Mouse (Mus musculus) thymus, adult 2 months (tissue): ENCODE measurements around the gene Gm14137. TPM values are rescaled to one million over a fixed set of nuclear protein-coding genes. Genes with fewer than 3 reads are reported as not detected.

Source experiments
- DNase-seq: peaks from one replicate; pipeline ENCODE4 v3.0.0; 2021
- H3K27ac ChIP-seq: fragments of 200-500 bp; 2 replicates; pipeline ENCODE4 v1.5.1; 2012; ENCODE audit warnings: low read length, control low read depth; ENCODE audit not compliant: control insufficient read depth, insufficient read depth
- H3K27me3 ChIP-seq: fragments of 200-500 bp; 2 replicates; pipeline ENCODE4 v1.6.1; 2012; ENCODE audit warnings: mild to moderate bottlenecking, low read length, moderate library complexity, mixed read lengths; ENCODE audit not compliant: control insufficient read depth, insufficient read depth
- H3K36me3 ChIP-seq: fragments of 200-500 bp; 2 replicates; pipeline ENCODE4 v1.6.1; 2012; ENCODE audit warnings: mild to moderate bottlenecking, low read length, moderate library complexity; ENCODE audit not compliant: control insufficient read depth, insufficient read depth
- H3K4me1 ChIP-seq: fragments of 200-500 bp; replicated peaks from 2 replicates; pipeline ENCODE4 v1.6.1; 2012; ENCODE audit warnings: low read length; ENCODE audit not compliant: control insufficient read depth, insufficient read depth
- H3K4me3 ChIP-seq: fragments of 200-500 bp; 2 replicates; pipeline ENCODE4 v1.5.1; 2012; ENCODE audit warnings: mild to moderate bottlenecking, low read length, control low read depth, moderate library complexity; ENCODE audit not compliant: control insufficient read depth, insufficient read depth
- CTCF ChIP-seq: fragments of 200-500 bp; IDR thresholded peaks from 2 replicates; pipeline ENCODE4 v1.5.1; 2012; ENCODE audit warnings: mild to moderate bottlenecking, control low read depth, low read length, moderate library complexity, borderline replicate concordance; ENCODE audit not compliant: control insufficient read depth, poor library complexity, insufficient read depth; ENCODE audit errors: extremely low read depth
- POLR2A ChIP-seq: fragments of 200-500 bp; IDR thresholded peaks from 2 replicates; pipeline ENCODE4 v1.6.1; 2012; ENCODE audit warnings: mild to moderate bottlenecking, low read length, control low read depth, moderate library complexity; ENCODE audit not compliant: control insufficient read depth, poor library complexity, insufficient read depth; ENCODE audit errors: extremely low read depth
- WGBS: fragments of 180-500 bp; shearing (Covaris S2); methylation state at CpG from one replicate; pipeline ENCODE4 v1.1.7; 2018; 5-methylcytosine and 5-hydroxymethylcytosine counted together
- polyA plus RNA-seq: library from polyadenylated mRNA; depleted of rRNA; stranded (reverse); fragments of >200 nt; gene quantifications from 2 replicates; pipeline ENCODE4 v1.2.3, GENCODE M21; 2012; rRNA removed

Gm14137 gene
- polyA plus RNA-seq, 1 experiment: 0.70 TPM

DNA sequence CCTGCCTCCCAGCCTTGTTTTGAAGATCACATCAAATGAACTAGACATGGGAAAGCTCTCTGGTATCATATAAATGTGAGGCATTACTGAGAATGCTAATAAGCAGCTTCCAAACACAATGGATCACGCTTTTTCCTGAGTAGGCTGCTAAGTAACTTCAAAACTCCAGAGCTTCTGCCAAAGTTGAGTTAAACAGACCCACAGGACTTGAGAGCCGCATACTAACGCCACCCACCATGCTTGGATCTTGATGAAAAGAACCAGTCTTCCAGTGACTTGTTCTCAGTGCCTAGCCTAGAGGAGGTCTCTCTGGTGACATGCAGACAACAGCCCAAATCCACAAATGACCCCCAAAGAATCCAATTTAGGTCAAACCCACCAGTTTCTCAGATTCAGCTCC lies 24.6 kb downstream of the Gm14137 start:
- 95% methylated on average over 3 of the region's 3 CpGs for WGBS
- no peak overlapping the region for H3K4me3 ChIP-seq
- H3K4me1 ChIP-seq: peaks cover 5% of the 10 kb centered on the region
- no peaks in the 10 kb centered on the region for H3K27me3 ChIP-seq
- DNase-seq: no peak
- no peaks in the 10 kb centered on the region for H3K36me3 ChIP-seq
- TF ChIP-seq CTCF (no peak), POLR2A (no peak)
- no peak overlapping the region for H3K27ac ChIP-seq

DNA sequence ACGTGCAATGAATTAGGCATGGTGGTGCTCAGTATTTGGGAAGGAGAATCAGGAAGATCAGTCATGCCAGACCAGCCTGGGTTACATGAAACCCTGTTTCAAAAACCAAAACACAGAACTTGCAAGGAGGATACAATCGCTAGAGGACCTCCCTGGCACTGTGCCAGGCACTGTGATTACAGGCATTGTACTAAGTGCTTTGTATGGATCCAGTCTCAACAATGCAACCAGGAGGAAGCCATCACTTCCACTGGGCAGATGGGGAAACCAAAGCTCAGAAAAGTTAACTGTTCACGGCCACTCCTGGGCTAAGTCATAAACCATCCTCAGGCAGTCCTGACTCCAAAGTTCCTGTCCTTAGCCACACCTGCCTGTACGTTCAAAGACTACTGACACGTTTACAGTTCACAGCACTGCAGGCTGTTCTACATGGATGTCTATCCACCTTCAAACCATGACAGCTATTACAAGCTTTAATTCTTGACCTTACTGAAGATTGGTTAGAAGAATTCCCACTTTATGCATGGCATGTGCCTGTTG lies 28.7 kb downstream of the Gm14137 start:
- DNase-seq: no peak
- H3K27ac ChIP-seq: no peak overlapping the region
- 83% methylated on average over 5 of the region's 5 CpGs for WGBS

DNA sequence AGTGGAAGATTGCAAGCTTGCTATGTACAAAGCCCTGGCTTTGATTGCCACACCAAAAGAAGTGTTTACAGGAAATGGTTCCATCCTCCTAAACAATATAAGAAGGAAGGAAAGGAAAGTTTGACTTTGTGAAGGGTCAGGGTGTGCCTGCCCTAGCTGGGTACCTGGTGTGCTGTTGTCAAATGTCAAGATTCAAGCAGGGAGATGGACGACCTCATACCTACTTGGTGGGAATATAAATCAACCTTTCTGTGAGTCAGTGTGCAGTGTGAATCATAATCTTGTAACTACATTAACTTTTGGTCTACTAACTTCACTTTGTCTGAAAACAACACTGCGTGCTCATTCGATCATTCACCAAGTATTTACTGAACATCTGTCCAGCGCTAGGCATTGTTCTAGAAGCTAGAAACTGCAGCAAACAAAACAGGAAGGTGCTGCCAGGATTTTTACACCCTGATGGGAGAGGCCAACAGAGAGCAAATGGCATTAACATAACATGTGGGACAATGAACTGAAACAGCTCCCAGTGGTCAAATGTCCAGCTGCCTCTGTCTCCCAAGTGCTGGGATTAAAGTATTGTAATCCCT lies 29.7 kb downstream of the Gm14137 start:
- TF ChIP-seq CTCF (no peak), POLR2A (no peak)
- no peak overlapping the region for H3K27ac ChIP-seq

More for the DNA sequence above, 28.7 kb downstream of the Gm14137 start:
- H3K4me3 ChIP-seq: no peak overlapping the region
- TF ChIP-seq CTCF (no peak), POLR2A (no peak)
- H3K27me3 ChIP-seq: no peaks in the 10 kb centered on the region
- peaks cover 2% of the 10 kb centered on the region for H3K4me1 ChIP-seq
- H3K36me3 ChIP-seq: no peaks in the 10 kb centered on the region

DNA sequence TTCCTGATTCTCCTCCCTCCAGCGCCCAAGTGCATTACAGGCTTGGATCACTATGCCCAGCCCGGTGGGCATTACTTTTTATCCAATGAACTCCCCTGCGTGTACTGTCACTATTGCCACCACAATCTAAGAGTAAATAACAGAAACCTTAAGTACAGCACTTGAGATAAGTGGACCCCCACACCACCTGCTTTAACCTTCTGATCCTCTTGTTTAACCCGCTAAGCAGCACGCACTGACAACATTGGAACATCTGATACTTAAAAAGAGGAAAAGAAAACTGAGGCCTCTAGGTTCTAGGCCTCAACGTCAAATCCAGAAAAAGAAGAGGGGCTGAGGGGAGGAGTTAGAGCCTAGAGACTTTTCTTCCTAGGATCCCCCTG lies 33.6 kb downstream of the Gm14137 start:
- no peak for DNase-seq
- 21% methylated on average over 6 of the region's 6 CpGs for WGBS

More for the DNA sequence above, 29.7 kb downstream of the Gm14137 start:
- 91% methylated on average over 4 of the region's 4 CpGs for WGBS
- no peak overlapping the region for H3K4me3 ChIP-seq
- no peaks in the 10 kb centered on the region for H3K27me3 ChIP-seq
- H3K4me1 ChIP-seq: peaks cover 2% of the 10 kb centered on the region
- no peaks in the 10 kb centered on the region for H3K36me3 ChIP-seq
- no peak for DNase-seq

DNA sequence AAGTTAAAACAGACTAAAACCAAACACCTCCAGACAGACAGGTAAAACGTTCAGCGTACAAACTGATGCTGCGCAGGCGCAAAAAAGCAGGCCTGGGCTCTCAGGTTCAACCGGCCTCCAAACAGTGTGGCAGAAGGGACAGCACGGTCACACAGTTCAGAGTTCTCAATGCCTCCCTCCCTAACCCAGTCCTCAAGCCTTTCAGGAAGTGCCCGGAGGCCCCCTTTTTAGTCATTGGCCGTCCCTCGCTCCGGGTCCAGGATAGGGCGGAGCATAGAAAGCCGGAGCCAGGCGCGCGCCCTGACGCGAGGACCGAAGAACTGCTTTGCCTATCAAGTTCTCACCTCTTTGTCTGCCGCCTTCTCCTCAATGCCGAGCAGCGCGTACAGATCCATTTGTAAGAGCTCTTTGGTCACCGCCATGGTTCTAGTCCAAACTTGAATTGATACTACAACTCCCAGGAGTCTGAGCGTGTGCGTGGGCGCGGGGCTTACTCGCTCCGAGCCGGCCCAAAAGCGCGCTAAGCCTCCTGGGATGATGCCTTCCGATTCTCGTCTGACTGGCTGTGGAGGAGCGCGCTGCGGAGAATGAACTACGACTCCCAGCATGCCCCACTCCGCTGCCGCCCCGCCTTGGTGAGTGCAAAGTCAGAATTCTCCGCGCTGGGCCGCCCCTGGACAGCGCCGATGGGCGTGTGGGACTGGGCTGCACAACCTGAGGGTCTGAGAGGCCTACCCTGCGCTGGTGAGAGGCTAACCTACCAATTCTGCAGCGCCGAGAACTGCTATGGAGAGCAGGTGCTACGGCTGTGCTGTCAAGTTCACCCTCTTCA lies 34.3 kb downstream of the Gm14137 start, which contains the start of the genes Zfyve19 and Dnajc17:
TSS of gene Zfyve19 (plus strand) at position 274 of the 832 bp plus-strand sequence.
TSS of gene Dnajc17 (minus strand) at position 452 of the 832 bp plus-strand sequence.
- H3K27ac ChIP-seq: peak within 1 kb of the TSS; percentile 24; the same call in 1 of the 2 replicates
- peaks cover 3% of the 10 kb centered on the region; the same call in 1 of the 2 replicates for H3K36me3 ChIP-seq
- H3K27me3 ChIP-seq: no peaks in the 10 kb centered on the region
- H3K4me3 ChIP-seq: peak within 1 kb of the TSS; percentile 90
- TF ChIP-seq CTCF (0 out of 2 replicates have a peak, but pooled peaks have one; percentile 50), POLR2A (peak; percentile 51; the same call in 1 of the 2 replicates)
- peak; percentile 94 for DNase-seq
- peaks cover 3% of the 10 kb centered on the region for H3K4me1 ChIP-seq
- WGBS: under 1% methylated on average over 51 of the region's 51 CpGs

More for the DNA sequence above, 33.6 kb downstream of the Gm14137 start:
- Histone ChIP-seq H3K36me3 (peaks cover 3% of the 10 kb centered on the region; the same call in 1 of the 2 replicates), H3K4me3 (peak overlapping the region; percentile 90), H3K4me1 (peaks cover 3% of the 10 kb centered on the region), H3K27me3 (no peaks in the 10 kb centered on the region), H3K27ac (peak overlapping the region; percentile 24; the same call in 1 of the 2 replicates)
- TF ChIP-seq POLR2A: no peak
- TF ChIP-seq CTCF: no peak

DNA sequence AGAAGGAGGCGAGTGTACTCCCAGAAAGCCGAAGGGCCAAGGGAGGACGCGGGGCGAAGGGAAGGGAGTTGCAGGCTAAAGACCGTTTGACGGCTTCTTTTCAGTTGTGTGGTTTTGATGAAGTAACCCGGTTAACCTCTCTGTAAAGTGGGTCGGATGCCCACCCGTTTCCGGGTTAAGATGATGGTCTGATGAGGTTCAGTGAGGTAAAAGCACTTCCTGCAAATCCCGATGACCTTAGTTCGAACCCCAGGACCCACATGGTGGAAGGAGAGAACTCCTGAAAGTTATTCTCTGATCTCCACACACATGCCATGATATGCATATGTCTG lies 34.8 kb downstream of the Gm14137 start:
- Histone ChIP-seq H3K27ac (peak overlapping the region; percentile 3; the same call in 1 of the 2 replicates), H3K4me1 (peaks cover 3% of the 10 kb centered on the region), H3K27me3 (no peaks in the 10 kb centered on the region), H3K36me3 (peaks cover 3% of the 10 kb centered on the region; the same call in 1 of the 2 replicates), H3K4me3 (peak overlapping the region; percentile 90)
- no peak for DNase-seq
- no peak for TF ChIP-seq POLR2A
- TF ChIP-seq CTCF: no peak
- under 1% methylated on average over 13 of the region's 13 CpGs for WGBS

Other genes starting within 250 kb of the Gm14137 start
- gene Chst14, start 248.0 kb upstream of the Gm14137 start, polyA plus RNA-seq: 9.0 and 10.3 TPM in 2 replicates
- gene Ccdc32, start 145.1 kb upstream of the Gm14137 start, polyA plus RNA-seq: 6.1 and 7.1 TPM in 2 replicates
- 7.8 and 10.4 TPM in 2 replicates for gene Rpusd2, start 139.7 kb upstream of the Gm14137 start, polyA plus RNA-seq
- 3.8 and 4.8 TPM in 2 replicates for gene Knl1, start 127.4 kb upstream of the Gm14137 start, polyA plus RNA-seq
- gene Rad51, start 61.7 kb upstream of the Gm14137 start, polyA plus RNA-seq: 22.1 and 33.4 TPM in 2 replicates
- gene Rmdn3, start 17.5 kb upstream of the Gm14137 start, polyA plus RNA-seq: 19.3 and 21.6 TPM in 2 replicates
- gene Gchfr, start 6.7 kb upstream of the Gm14137 start, polyA plus RNA-seq: 12.5 and 16.3 TPM in 2 replicates
- 56.2 and 60.9 TPM in 2 replicates for gene Zfyve19, start 34.1 kb downstream of the Gm14137 start, polyA plus RNA-seq
- gene Dnajc17, start 34.3 kb downstream of the Gm14137 start, polyA plus RNA-seq: 6.4 and 7.1 TPM in 2 replicates
- 0.42 and 0.92 TPM in 2 replicates for gene Ppp1r14d, start 55.4 kb downstream of the Gm14137 start, polyA plus RNA-seq
- 21.2 and 22.0 TPM in 2 replicates for gene Spint1, start 62.9 kb downstream of the Gm14137 start, polyA plus RNA-seq
- gene Rhov, start 96.8 kb downstream of the Gm14137 start, polyA plus RNA-seq: 2.6 and 3.5 TPM in 2 replicates
- gene Vps18, start 114.2 kb downstream of the Gm14137 start, polyA plus RNA-seq: 28.4 and 30.5 TPM in 2 replicates
- gene Dll4, start 151.3 kb downstream of the Gm14137 start, polyA plus RNA-seq: 17.6 and 18.9 TPM in 2 replicates
- gene Chac1, start 176.7 kb downstream of the Gm14137 start, polyA plus RNA-seq: 1.1 TPM in 2 replicates